Mouse (Mus musculus) E14TG2a.4 (cell line): Measurements from ENCODE around the gene Vldlr.

Experiments
- CTCF ChIP-seq: conservative IDR thresholded peaks from 2 replicates; pipeline ENCODE4 v1.5.1; 2014; ENCODE audit warnings: low read length
- NANOG ChIP-seq: IDR thresholded peaks from 2 replicates; pipeline ENCODE4 v1.6.1; 2014; ENCODE audit warnings: borderline replicate concordance, low read length, mixed read lengths
- POU5F1 ChIP-seq: IDR thresholded peaks from 2 replicates; pipeline ENCODE4 v1.6.1; 2014; ENCODE audit warnings: low read length, borderline replicate concordance

GRCm38 (mm10) chr19:27260102-27260501 lies 43.8 kb downstream of the Vldlr start:
- TF ChIP-seq CTCF (no peak), POU5F1 (no peak), NANOG (no peak)
